Mouse (Mus musculus) brain, embryonic 14.5 days (tissue): ENCODE measurements around the gene Tmem39b. TPM values are rescaled to one million over a fixed set of nuclear protein-coding genes. Genes with fewer than 3 reads are reported as not detected.

Experiments
- DNase-seq: peaks from one replicate; pipeline ENCODE4 v3.0.0-alpha.2; 2011; ENCODE audit warnings: low read depth
- CTCF ChIP-seq: fragments of 200-500 bp; IDR thresholded peaks from 2 replicates; pipeline ENCODE4 v1.5.1; 2012; ENCODE audit warnings: inconsistent platforms, mild to moderate bottlenecking, moderate library complexity, borderline replicate concordance; ENCODE audit not compliant: insufficient read depth, insufficient read length; ENCODE audit errors: extremely low read depth
- POLR2A ChIP-seq: fragments of 200-500 bp; IDR thresholded peaks from 2 replicates; pipeline ENCODE4 v1.6.1; 2012; ENCODE audit warnings: mild to moderate bottlenecking, inconsistent platforms, borderline replicate concordance; ENCODE audit not compliant: poor library complexity, insufficient read depth, insufficient read length, severe bottlenecking; ENCODE audit errors: extremely low read depth
- polyA plus RNA-seq: library from polyadenylated mRNA; depleted of rRNA; stranded (reverse); fragments of >200 nt; gene quantifications from 2 replicates; pipeline ENCODE4 v1.2.3, GENCODE M21; 2012; rRNA removed

Tmem39b gene
- polyA plus RNA-seq, 1 experiment, result 63.6 TPM

- no peak for TF ChIP-seq CTCF
- TF ChIP-seq POLR2A, result no peak
- no peak for DNase-seq
Measured at GRCm38 (mm10) chr4:129639221-129639620, 57.4 kb downstream of the Tmem39b start.

GRCm38 (mm10) chr4:129633852-129634251, 62.8 kb downstream of the Tmem39b start:
- TF ChIP-seq CTCF (no peak), POLR2A (no peak)

GRCm38 (mm10) chr4:129631867-129632266, 64.8 kb downstream of the Tmem39b start:
- DNase-seq, result no peak
- TF ChIP-seq POLR2A (no peak), CTCF (no peak)

More at GRCm38 (mm10) chr4:129633852-129634251, 62.8 kb downstream of the Tmem39b start:
- no peak for DNase-seq

GRCm38 (mm10) chr4:129630944-129631343, 65.7 kb downstream of the Tmem39b start:
- no peak for TF ChIP-seq CTCF
- no peak for TF ChIP-seq POLR2A
- DNase-seq, result peak; percentile 42

Other genes starting within 250 kb of the Tmem39b start
- 17.5 and 29.2 TPM in 2 replicates for gene Bsdc1, start 235.3 kb downstream of the Tmem39b start, polyA plus RNA-seq
- 0.14 and 0.18 TPM in 2 replicates for gene Tssk3, start 205.8 kb downstream of the Tmem39b start, polyA plus RNA-seq
- gene Fam229a, start 205.6 kb downstream of the Tmem39b start, polyA plus RNA-seq, result 0.18 and 0.26 TPM in 2 replicates
- 1,642 and 1,750 TPM in 2 replicates for gene Marcksl1, start 183.3 kb downstream of the Tmem39b start, polyA plus RNA-seq
- gene Hdac1, start 154.1 kb downstream of the Tmem39b start, polyA plus RNA-seq, result 110 and 142 TPM in 2 replicates
- gene Lck, start 123.2 kb downstream of the Tmem39b start, polyA plus RNA-seq, result 9.0 and 9.9 TPM in 2 replicates
- 0.63 and 0.82 TPM in 2 replicates for gene Fam167b, start 118.3 kb downstream of the Tmem39b start, polyA plus RNA-seq
- gene Eif3i, start 96.2 kb downstream of the Tmem39b start, polyA plus RNA-seq, result 297 and 390 TPM in 2 replicates
- 156 and 169 TPM in 2 replicates for gene Tmem234, start 96.2 kb downstream of the Tmem39b start, polyA plus RNA-seq
- 4.5 and 7.4 TPM in 2 replicates for gene Dcdc2b, start 82.6 kb downstream of the Tmem39b start, polyA plus RNA-seq
- 32.3 and 38.9 TPM in 2 replicates for gene Iqcc, start 77.7 kb downstream of the Tmem39b start, polyA plus RNA-seq
- 108 and 116 TPM in 2 replicates for gene Ccdc28b, start 72.9 kb downstream of the Tmem39b start, polyA plus RNA-seq
- 55.6 and 57.8 TPM in 2 replicates for gene Txlna, start 55.8 kb downstream of the Tmem39b start, polyA plus RNA-seq
- 39.8 and 41.7 TPM in 2 replicates for gene Kpna6, start 24.1 kb downstream of the Tmem39b start, polyA plus RNA-seq
- gene Khdrbs1, start 45.5 kb upstream of the Tmem39b start, polyA plus RNA-seq, result 68.2 and 117 TPM in 2 replicates
- 89.6 and 106 TPM in 2 replicates for gene Ptp4a2, start 114.4 kb upstream of the Tmem39b start, polyA plus RNA-seq
- 0.05 and 0.14 TPM in 2 replicates for gene Spocd1, start 232.4 kb upstream of the Tmem39b start, polyA plus RNA-seq